Mouse (Mus musculus) kidney, adult 11 months (tissue): ENCODE measurements around the gene Atp5c1.

Source experiments
- DNase-seq: peaks from one replicate; pipeline ENCODE4 v3.0.0; 2022

Atp5c1 gene

DNA sequence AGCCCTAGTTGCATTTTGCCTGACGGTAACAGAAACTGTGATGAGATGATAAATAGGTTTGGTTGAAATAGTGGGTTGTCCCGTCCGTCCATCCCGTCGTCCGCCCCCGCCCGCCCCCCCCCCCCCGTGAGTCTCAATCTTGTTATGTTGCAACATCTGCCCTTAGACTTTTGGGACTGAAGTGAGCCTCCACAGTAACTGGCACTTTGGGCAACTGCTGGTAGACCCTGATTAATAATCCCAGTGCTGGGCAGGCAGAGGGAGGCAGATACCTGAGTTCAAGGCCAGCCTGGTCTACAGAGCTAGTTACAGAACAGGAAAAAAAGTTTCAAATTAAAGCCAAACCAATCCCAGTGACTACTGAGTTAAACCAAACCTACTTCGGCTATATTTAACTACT is 30.9 kb downstream of the Atp5c1 start:
- no peak for DNase-seq

DNA sequence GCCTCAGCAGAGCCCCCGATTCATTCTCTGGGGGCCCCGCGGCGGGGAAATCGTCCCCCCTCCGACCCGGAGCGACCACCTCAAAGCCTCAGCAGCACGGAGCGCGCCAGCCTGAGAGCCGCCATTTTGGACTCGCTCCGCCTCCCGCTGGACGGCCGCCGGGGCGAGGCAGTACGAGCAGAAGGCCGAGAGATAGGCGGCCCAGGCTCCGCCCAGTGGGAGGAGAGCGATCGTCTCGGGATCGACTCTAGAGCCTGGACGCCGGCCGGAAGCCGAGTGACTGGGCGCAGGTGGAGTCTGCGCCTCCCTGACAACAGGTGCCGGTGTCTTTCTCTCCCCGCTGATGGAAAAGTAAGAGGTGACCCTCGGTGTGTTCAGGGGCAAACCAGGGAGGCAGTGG is 31.8 kb downstream of the Atp5c1 start, which contains the start of gene Taf3:
Gene Taf3 (minus strand): TSS at position 136 of the 400 bp plus-strand sequence.
- DNase-seq: peak; percentile 92

DNA sequence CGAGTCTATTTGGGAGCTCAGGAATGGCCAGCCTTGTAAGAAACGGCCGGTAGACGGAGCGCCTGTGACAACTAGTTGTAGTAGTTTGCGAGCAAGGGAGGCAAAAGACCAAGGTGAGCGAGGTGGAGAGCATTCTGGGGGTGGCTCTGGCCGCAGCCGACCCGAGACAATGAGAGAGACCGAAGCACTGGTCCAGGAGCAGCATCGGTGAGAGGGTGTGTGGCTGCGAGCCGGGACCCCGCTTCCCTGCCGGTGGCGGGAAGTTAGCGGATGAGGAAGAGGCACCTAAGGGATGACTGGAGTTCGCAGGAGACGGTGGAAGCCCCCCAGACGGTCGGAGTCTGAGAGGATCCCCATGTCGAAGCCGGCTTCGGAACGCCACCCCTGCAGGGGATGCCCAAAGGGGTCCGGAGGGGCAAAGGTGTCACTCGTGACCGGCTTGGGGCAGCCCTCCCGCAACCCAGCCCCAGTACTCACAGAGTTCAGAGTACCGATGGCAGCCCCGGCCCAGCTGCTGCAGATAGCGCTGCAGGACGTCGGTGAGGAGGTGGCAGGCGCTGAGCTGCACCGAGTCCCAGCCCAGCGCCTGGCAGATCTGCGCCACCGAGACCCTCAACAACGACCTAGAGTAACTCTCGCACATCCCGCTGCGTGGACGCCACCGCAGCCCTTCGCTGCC is 32.4 kb downstream of the Atp5c1 start:
- DNase-seq: peak; percentile 29

DNA sequence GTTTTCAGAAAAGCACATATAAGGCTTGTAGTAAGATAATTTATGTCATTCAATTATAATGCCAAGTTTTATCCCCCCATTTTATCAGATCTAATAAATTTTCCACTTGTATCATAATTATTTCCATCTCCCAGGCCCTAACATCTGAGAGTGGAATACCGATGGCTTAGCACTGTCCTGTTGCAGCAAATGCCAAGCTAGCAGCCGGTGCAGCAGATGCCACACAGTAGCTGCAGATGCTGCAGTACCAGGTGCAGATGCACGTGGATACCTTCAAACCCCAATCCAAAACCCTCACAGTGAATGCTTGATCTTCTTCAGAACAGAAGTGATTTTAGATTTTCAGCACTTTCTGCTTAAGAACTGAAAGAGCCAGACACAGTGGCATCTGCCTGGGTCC is 45.3 kb downstream of the Atp5c1 start:
- no peak for DNase-seq

DNA sequence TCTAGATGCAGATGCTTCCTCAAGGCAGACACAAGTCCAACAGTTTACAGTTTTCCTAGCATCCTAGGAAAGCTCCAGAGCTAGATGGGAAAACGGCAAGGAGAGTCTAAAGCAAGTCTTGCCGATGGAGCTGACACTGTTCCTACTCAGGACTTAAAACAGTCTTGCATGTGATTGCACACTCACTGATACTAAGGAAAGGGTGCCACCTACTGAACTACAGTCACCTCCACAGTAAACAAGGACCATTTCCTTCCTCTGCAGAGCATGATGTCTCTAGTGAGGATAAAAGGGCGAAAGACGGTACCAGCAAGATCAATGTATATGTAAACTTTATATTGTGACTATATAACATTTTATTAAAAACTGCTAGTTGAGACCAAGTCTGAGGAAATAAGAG is 46.6 kb downstream of the Atp5c1 start:
- no peak for DNase-seq

DNA sequence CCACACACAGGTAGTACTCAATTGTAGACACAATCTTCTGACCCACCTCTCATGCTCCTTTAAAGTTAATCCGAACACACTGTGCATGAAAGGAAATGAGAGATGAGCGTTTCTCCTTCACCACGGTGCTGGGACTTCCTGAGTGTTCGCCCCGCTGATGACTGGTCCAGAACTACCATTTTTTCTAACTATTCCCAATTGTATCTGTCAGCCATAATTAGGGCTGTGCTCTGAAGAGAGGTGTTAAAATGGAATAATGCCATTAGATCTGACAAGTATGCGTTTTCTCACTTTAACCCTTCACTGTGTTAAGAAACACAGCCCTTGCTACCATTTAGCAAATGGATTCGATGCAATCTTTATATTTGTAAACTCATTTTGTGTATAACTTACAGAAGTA is 50.6 kb downstream of the Atp5c1 start:
- DNase-seq: no peak

DNA sequence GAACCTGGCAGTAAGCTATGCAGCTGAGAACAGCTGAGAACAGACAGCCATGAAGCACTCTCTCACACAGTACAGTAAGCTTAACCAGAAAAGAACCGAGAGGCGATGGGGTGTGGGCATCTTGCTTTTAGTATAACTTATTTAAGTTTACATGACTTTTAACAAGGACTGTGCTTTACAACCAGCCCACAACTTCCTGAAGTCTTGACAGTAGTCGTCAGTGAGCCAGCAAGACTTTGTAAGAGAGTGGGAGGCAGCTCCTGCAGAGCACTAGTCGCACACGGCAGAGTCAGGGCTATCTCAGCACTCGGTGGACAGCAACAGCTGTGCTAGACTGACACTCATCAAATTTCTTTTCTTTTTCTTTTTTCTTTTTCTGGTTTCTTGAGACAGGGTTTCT is 56.0 kb downstream of the Atp5c1 start:
- no peak for DNase-seq

DNA sequence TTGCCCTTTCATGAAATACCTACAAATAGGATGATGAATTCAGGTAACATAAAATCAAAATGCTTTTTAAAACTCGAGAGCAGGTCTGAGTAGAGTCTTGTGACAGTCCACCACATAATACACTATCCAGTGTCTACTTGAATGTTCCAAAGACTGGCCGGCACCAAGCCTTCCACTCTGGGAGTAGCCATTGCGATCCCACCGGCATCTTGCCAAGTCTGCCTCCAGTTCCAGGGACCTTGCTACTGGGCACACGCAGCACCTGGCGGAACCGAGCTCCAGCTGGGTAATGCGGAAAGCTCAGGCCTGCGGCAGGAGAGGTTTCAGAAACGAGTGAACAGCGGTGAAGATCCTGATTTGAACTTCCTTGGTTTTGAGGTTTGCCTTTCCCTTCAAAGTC is 59.0 kb downstream of the Atp5c1 start:
- no peak for DNase-seq

DNA sequence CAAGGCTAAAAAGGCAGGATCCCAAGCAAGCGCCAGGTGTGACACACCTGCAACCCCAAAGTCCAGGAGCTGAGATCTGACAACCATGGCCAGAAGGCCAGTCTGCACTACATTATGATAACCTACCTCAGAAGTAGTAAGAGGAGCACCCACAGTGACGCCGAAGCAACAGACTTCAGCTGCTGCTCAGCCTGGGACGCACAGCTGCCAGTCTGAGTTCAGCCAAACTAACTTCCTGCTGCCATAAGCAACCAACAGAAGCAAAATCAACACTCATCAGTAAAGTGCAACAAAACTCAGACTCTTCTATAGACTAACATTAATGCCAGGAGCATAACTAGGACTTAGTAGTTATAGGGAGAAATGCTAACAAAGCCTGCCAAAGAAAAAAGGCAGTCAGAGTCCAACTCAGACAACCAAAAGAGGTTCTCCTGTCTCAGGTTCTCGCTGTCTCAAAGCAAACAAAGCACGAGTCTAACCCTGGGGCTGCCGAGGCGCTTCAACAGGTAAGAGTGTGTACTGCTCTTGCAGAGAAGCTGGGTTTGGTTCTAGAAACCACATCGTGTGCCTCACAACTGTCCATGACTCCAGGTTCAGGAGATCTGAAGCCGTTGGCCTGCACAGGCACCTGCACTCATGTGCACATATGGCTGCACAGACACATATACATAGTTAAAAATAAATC is 65.2 kb downstream of the Atp5c1 start:
- DNase-seq: no peak

DNA sequence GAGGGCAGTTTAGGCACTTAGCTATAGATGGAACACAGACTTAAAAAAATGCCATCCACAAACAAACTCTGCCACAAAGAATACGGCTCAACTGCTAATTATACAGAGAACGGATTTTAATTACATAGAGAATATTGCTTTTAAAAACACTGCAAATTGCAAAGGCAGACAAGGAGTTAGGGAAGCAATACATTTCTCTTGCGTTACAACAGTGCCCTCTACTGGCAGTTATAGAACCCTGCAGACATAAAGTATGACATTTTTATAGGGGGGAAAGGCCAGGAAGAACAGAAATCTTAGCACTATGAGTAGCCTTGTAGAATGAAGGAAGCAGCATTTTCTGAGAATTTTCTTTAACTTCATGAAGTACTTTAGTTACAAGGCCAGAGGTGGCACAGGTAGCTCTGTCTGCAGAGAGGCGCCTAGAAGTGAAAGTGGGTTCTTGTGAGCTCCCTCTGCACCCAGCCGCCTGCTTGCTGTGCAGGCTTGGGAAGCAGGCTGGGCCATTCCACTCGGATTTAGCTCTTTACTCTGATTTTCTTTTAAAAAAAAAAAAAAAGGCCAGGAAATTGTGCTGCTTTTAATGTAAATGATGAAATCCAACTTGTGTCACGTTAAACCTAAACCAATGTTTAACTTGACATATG is 69.9 kb downstream of the Atp5c1 start:
- no peak for DNase-seq

DNA sequence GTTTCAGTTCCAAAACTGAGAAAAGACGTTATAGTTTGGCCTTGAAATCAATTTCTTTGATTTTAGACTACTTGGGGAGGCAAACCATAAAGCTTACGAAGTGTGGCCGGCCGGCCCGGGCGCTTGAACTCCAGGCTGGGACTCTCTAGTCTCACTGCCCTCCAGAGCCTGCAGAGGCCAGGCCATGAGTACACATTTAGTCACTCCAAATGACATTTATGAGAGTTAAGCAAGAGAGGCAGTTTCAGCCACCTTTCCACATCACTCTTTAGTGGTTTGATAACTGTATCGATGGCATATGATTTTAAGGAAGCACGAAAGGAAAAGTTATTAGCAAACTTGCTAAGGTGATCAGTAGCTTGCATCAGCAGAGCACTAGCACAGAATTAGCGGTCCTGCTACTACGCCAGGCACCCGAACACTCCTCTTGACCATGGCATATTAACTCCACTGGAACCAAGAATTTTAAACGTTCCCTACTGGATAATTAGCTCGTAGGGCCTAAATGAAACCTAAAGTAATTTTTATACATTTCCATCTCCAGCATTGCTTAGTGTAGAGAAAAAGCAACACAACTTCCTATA is 70.5 kb downstream of the Atp5c1 start:
- DNase-seq: no peak

DNA sequence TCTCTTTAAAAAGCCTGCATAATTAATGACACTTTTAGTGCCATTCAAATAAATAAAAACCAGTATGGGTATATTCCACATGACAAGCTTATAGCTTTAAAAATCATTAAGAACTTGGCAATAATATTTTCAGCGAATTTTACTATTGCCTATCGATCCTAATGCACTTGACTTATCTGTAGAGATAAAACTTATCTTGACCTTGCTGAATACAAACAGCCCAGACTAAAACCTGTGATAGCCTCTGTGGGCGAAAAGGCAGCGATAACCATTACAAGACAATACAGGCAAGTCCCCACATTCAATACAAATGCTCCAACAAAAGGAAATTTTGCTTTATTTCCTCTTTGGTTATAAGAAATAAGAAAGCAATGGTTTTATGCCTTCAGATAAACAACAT is 71.7 kb downstream of the Atp5c1 start:
- no peak for DNase-seq
